Mouse (Mus musculus) Patski (cell line): ENCODE measurements around the gene Tiam1. TPM values are rescaled to one million over a fixed set of nuclear protein-coding genes. Genes with fewer than 3 reads are reported as not detected.
A peak's percentile ranks its signal among the peaks of the same experiment; 100 is the strongest.

Experiments used
- ATAC-seq: fragments of 100-300 bp; one replicate; pipeline ENCODE4 v1.8.0; 2021
- CTCF ChIA-PET: fragments of 350-600 bp; sonication (Branson Sonifier 250); formaldehyde crosslinking; loops from one replicate; lab custom pipeline; 2022; ENCODE audit warnings: inconsistent platforms; lab: Charles Lee
- POLR2A ChIA-PET: fragments of 350-600 bp; sonication (Branson Sonifier 250); formaldehyde crosslinking; loops from one replicate; lab custom pipeline; 2022; ENCODE audit warnings: antibody characterized with exemption, inconsistent platforms; lab: Charles Lee
- DNase-seq: peaks from one replicate; pipeline ENCODE4 v3.0.0-alpha.2; 2011; ENCODE audit warnings: low read depth, low spot score
- H3K27me3 ChIP-seq: fragments of 371-371 bp; one replicate; pipeline ENCODE4 v1.5.1; 2021
- CTCF ChIP-seq: fragments of 100-300 bp; IDR thresholded peaks from one replicate; pipeline ENCODE4 v1.5.1; 2021
- in situ Hi-C: fragments of 300-500 bp; cut with MboI; formaldehyde crosslinking; loops from 3 replicates; pipeline ENCODE4 v1.11.1; 2018; ENCODE audit warnings: low pct_unique_long_range_greater_than_20kb, mixed read lengths
- polyA plus RNA-seq: library from polyadenylated mRNA; unstranded; gene quantifications from one replicate; pipeline ENCODE4 v1.2.3, GENCODE M21; 2021

Tiam1 gene
- polyA plus RNA-seq, 1 experiment from 2014 or later = 10.8 TPM

GRCm38 (mm10) chr16:89889890-89890462 lies 253.6 kb downstream of the Tiam1 start:
- in situ Hi-C loops = no loop called here
- no peak for TF ChIP-seq CTCF
- no peak for DNase-seq
- ChIA-PET POLR2A (no interaction called here), CTCF (interaction anchor here (0.9 kb wide), 1 partner anchor 19 kb away, joined by 5 read pairs; no protein-coding TSS in a partner anchor)
- no peak for ATAC-seq
- no peaks in the 10 kb centered on the region for H3K27me3 ChIP-seq

- CTCF ChIA-PET = no interaction called here
- DNase-seq (no peak), ATAC-seq (no peak)
- in situ Hi-C loops = no loop called here
- no peak for TF ChIP-seq CTCF
- POLR2A ChIA-PET = interaction anchor here (0.6 kb wide), 1 partner anchor 219 kb away, joined by 3 read pairs; no protein-coding TSS in a partner anchor
- H3K27me3 ChIP-seq = no peaks in the 10 kb centered on the region
Observed at GRCm38 (mm10) chr16:89886561-89886960, 257.0 kb downstream of the Tiam1 start.

GRCm38 (mm10) chr16:89885661-89886060 lies 257.9 kb downstream of the Tiam1 start:
- POLR2A ChIA-PET = no interaction called here
- ATAC-seq (no peak), DNase-seq (no peak)
- CTCF ChIA-PET = no interaction called here
- TF ChIP-seq CTCF = no peak
- H3K27me3 ChIP-seq = no peaks in the 10 kb centered on the region
- in situ Hi-C loops = no loop called here

GRCm38 (mm10) chr16:89883897-89884296 lies 259.7 kb downstream of the Tiam1 start:
- H3K27me3 ChIP-seq = no peaks in the 10 kb centered on the region
- in situ Hi-C loops = no loop called here
- TF ChIP-seq CTCF = no peak
- POLR2A ChIA-PET = no interaction called here
- CTCF ChIA-PET = no interaction called here
- DNase-seq (no peak), ATAC-seq (no peak)

- ChIA-PET CTCF (interaction anchor here (0.8 to 1.2 kb wide), 2 partner anchors 9 to 16 kb away, joined by 3 to 4 read pairs; no protein-coding TSS in a partner anchor), POLR2A (no interaction called here)
- in situ Hi-C loops = no loop called here
- ATAC-seq (no peak), DNase-seq (no peak)
- H3K27me3 ChIP-seq = no peaks in the 10 kb centered on the region
- TF ChIP-seq CTCF = no peak
Observed at GRCm38 (mm10) chr16:89882477-89883234, 260.9 kb downstream of the Tiam1 start.

GRCm38 (mm10) chr16:89877206-89877605 lies 266.4 kb downstream of the Tiam1 start:
- in situ Hi-C loops = no loop called here
- ATAC-seq (no peak), DNase-seq (no peak)
- TF ChIP-seq CTCF = no peak
- ChIA-PET CTCF (no interaction called here), POLR2A (no interaction called here)
- H3K27me3 ChIP-seq = no peaks in the 10 kb centered on the region

GRCm38 (mm10) chr16:89876079-89876478 lies 267.5 kb downstream of the Tiam1 start:
- no peak for DNase-seq
- no peak for TF ChIP-seq CTCF
- H3K27me3 ChIP-seq = no peaks in the 10 kb centered on the region
- POLR2A ChIA-PET = no interaction called here
- in situ Hi-C loops = no loop called here
- no peak for ATAC-seq
- CTCF ChIA-PET = no interaction called here

GRCm38 (mm10) chr16:89874012-89874704 lies 269.4 kb downstream of the Tiam1 start:
- CTCF ChIA-PET = interaction anchor here (2.0 kb wide), 2 partner anchors 9 to 10 kb away, joined by 4 to 5 read pairs; no protein-coding TSS in a partner anchor
- in situ Hi-C loops = no loop called here
- POLR2A ChIA-PET = interaction anchor here (0.9 kb wide), 1 partner anchor 14 kb away, joined by 3 read pairs; no protein-coding TSS in a partner anchor
- DNase-seq (peak; percentile 10), ATAC-seq (no peak)
- no peak for TF ChIP-seq CTCF
- no peaks in the 10 kb centered on the region for H3K27me3 ChIP-seq

GRCm38 (mm10) chr16:89872011-89872942 lies 271.3 kb downstream of the Tiam1 start:
- in situ Hi-C loops = no loop called here
- ChIA-PET POLR2A (no interaction called here), CTCF (interaction anchor here (1.2 to 2.0 kb wide), 3 partner anchors 10 to 294 kb away, joined by 3 to 4 read pairs (median 3); no protein-coding TSS in a partner anchor)
- DNase-seq (peak; percentile 28), ATAC-seq (peak; percentile 85)
- no peak for TF ChIP-seq CTCF
- H3K27me3 ChIP-seq = no peaks in the 10 kb centered on the region

- in situ Hi-C loops = no loop called here
- ChIA-PET CTCF (no interaction called here), POLR2A (no interaction called here)
- TF ChIP-seq CTCF = no peak
- DNase-seq (no peak), ATAC-seq (no peak)
- H3K27me3 ChIP-seq = no peaks in the 10 kb centered on the region
Observed at GRCm38 (mm10) chr16:89871382-89871781, 272.2 kb downstream of the Tiam1 start.
